Mouse (Mus musculus) neural tube, embryonic 14.5 days (tissue): ENCODE measurements around the gene Olfr1375. TPM values are rescaled to one million over a fixed set of nuclear protein-coding genes. Genes with fewer than 3 reads are reported as not detected.

ENCODE experiments used
- ATAC-seq: fragments of 200-750 bp; cut with Nextera tagmentation; 2 replicates; pipeline ENCODE4 v1.8.0; 2017; ENCODE audit warnings: low read depth, mild to moderate bottlenecking, moderate TSS enrichment, moderate library complexity
- H3K27ac ChIP-seq: fragments of 300-500 bp; sonication (generic); 2 replicates; pipeline ENCODE4 v1.5.1; 2014; ENCODE audit warnings: low read depth, mild to moderate bottlenecking, control low read depth, low read length, moderate library complexity, mixed read lengths
- H3K27me3 ChIP-seq: fragments of 300-500 bp; sonication (generic); 2 replicates; pipeline ENCODE4 v1.6.1; 2014; ENCODE audit warnings: low read length; ENCODE audit not compliant: control insufficient read depth, insufficient read depth
- H3K36me3 ChIP-seq: fragments of 300-500 bp; sonication (generic); 2 replicates; pipeline ENCODE4 v1.6.1; 2014; ENCODE audit warnings: low read length, mixed read lengths; ENCODE audit not compliant: control insufficient read depth, insufficient read depth
- H3K4me1 ChIP-seq: fragments of 300-500 bp; sonication (generic); 2 replicates; pipeline ENCODE4 v1.6.1; 2014; ENCODE audit warnings: low read length; ENCODE audit not compliant: control insufficient read depth, insufficient read depth
- H3K4me2 ChIP-seq: fragments of 300-500 bp; sonication (generic); 2 replicates; pipeline ENCODE4 v1.6.1; 2014; ENCODE audit warnings: mild to moderate bottlenecking, low read depth, low read length, control low read depth
- H3K4me3 ChIP-seq: fragments of 300-500 bp; sonication (generic); 2 replicates; pipeline ENCODE4 v1.5.1; 2014; ENCODE audit warnings: low read depth, low read length, control low read depth, mixed read lengths
- H3K9ac ChIP-seq: fragments of 300-500 bp; sonication (generic); replicated peaks from 2 replicates; pipeline ENCODE4 v1.6.1; 2014; ENCODE audit warnings: low read depth, mild to moderate bottlenecking, control low read depth, low read length, mixed read lengths
- H3K9me3 ChIP-seq: fragments of 300-500 bp; sonication (generic); 2 replicates; pipeline ENCODE4 v1.6.1; 2016; ENCODE audit warnings: low read length; ENCODE audit not compliant: control insufficient read depth
- WGBS: fragments of 180-500 bp; shearing (Covaris S2); extraction: QIAGEN DNeasy Blood & Tissue Kit; methylation state at CpG from one replicate; pipeline ENCODE4 v1.1.7; 2014; 5-methylcytosine and 5-hydroxymethylcytosine counted together
- polyA plus RNA-seq: library from polyadenylated mRNA; unstranded; fragments of >200 nt; fragmentation: Nextera tagmentation; extraction: Ambion mirVana; gene quantifications from 2 replicates; pipeline ENCODE4 v1.2.1, GENCODE M21; 2014

Gene Olfr1375
- polyA plus RNA-seq, 1 experiment from 2014 or later: not detected

GRCm38 (mm10) chr11:51084527-51084926, 36.6 kb downstream of the Olfr1375 start:
- Histone ChIP-seq H3K9ac (no peak overlapping the region), H3K4me3 (no peak overlapping the region), H3K27ac (no peak overlapping the region), H3K4me2 (no peak overlapping the region), H3K36me3 (no peaks in the 10 kb centered on the region), H3K9me3 (no peaks in the 10 kb centered on the region), H3K27me3 (no peaks in the 10 kb centered on the region), H3K4me1 (no peaks in the 10 kb centered on the region)
- WGBS: 50% methylated on average over 7 of the region's 7 CpGs
- ATAC-seq: no peak

GRCm38 (mm10) chr11:51085269-51085668, 37.4 kb downstream of the Olfr1375 start:
- H3K27ac ChIP-seq: no peak overlapping the region
- no peak overlapping the region for H3K9ac ChIP-seq
- WGBS: 66% methylated on average over 13 of the region's 13 CpGs

More at GRCm38 (mm10) chr11:51085269-51085668, 37.4 kb downstream of the Olfr1375 start:
- Histone ChIP-seq H3K4me2 (no peak overlapping the region), H3K4me3 (no peak overlapping the region), H3K9me3 (no peaks in the 10 kb centered on the region), H3K4me1 (no peaks in the 10 kb centered on the region), H3K36me3 (no peaks in the 10 kb centered on the region), H3K27me3 (no peaks in the 10 kb centered on the region)
- ATAC-seq: no peak

Other genes starting within 250 kb of the Olfr1375 start
- gene Zfp354c, start 220.4 kb upstream of the Olfr1375 start, polyA plus RNA-seq: 72.1 and 81.7 TPM in 2 replicates
- gene Zfp879, start 206.6 kb upstream of the Olfr1375 start, polyA plus RNA-seq: 1.4 and 2.3 TPM in 2 replicates
- gene Grm6, start 197.4 kb upstream of the Olfr1375 start, polyA plus RNA-seq: not detected in 2 replicates
- 10.8 and 13.8 TPM in 2 replicates for gene Zfp454, start 160.5 kb upstream of the Olfr1375 start, polyA plus RNA-seq
- 48.0 and 55.8 TPM in 2 replicates for gene Zfp2, start 131.9 kb upstream of the Olfr1375 start, polyA plus RNA-seq
- gene Zfp354b, start 116.5 kb upstream of the Olfr1375 start, polyA plus RNA-seq: 5.0 TPM in 2 replicates
- not detected in 2 replicates for gene 4933414I15Rik, start 104.3 kb upstream of the Olfr1375 start, polyA plus RNA-seq
- gene Prop1, start 94.3 kb upstream of the Olfr1375 start, polyA plus RNA-seq: not detected in 2 replicates
- gene Olfr1378, start 81.6 kb upstream of the Olfr1375 start, polyA plus RNA-seq: not detected in 2 replicates
- not detected in 2 replicates for gene Olfr1377, start 66.1 kb upstream of the Olfr1375 start, polyA plus RNA-seq
- not detected in 2 replicates for gene Olfr51, start 44.5 kb upstream of the Olfr1375 start, polyA plus RNA-seq
- not detected in 2 replicates for gene Olfr54, start 33.9 kb upstream of the Olfr1375 start, polyA plus RNA-seq
- gene Zfp354a, start 11.1 kb downstream of the Olfr1375 start, polyA plus RNA-seq: 13.9 and 16.0 TPM in 2 replicates
- gene Gm12569, start 172.4 kb downstream of the Olfr1375 start, polyA plus RNA-seq: not detected in 2 replicates
- 153 TPM in 2 replicates for gene Clk4, start 213.6 kb downstream of the Olfr1375 start, polyA plus RNA-seq
- gene BC049762, start 214.9 kb downstream of the Olfr1375 start, polyA plus RNA-seq: 0.28 and 0.37 TPM in 2 replicates
- gene Col23a1, start 241.8 kb downstream of the Olfr1375 start, polyA plus RNA-seq: 5.2 and 7.9 TPM in 2 replicates